Mouse (Mus musculus) kidney, postnatal 25 days (tissue): ENCODE measurements around the gene Spint5.
A peak's percentile ranks its signal among the peaks of the same experiment; 100 is the strongest.
"Not testable (repeated sequence)": the region's sequence is repeated elsewhere in the genome, so short reads cannot be mapped to it uniquely, and the experiment has no call there.

ENCODE experiments used
- DNase-seq, 2 experiments: peaks; one replicate each; pipeline ENCODE4 v3.0.0; 2021; ENCODE audit warnings: mixed read lengths in 2 of 2

Gene Spint5

GRCm38 (mm10) chr2:164715005-164715404, at the start of gene Spint5:
Gene Spint5 (plus strand): TSS chr2:164715305.
- DNase-seq: no peak

GRCm38 (mm10) chr2:164670261-164670660, 44.8 kb upstream of the Spint5 start:
- no peak for DNase-seq

- no peak for DNase-seq
Measured at GRCm38 (mm10) chr2:164670938-164671337, 44.2 kb upstream of the Spint5 start.

GRCm38 (mm10) chr2:164673987-164674386, 41.1 kb upstream of the Spint5 start, which contains the start of gene Wfdc11:
Gene Wfdc11 (minus strand): TSS chr2:164674087.
- DNase-seq: no peak

- no peak for DNase-seq
Measured at GRCm38 (mm10) chr2:164676103-164676502, 39.0 kb upstream of the Spint5 start.

GRCm38 (mm10) chr2:164676916-164677685, 38.0 kb upstream of the Spint5 start:
- no peak for DNase-seq

- DNase-seq: peak; percentile 88 to 90
Measured at GRCm38 (mm10) chr2:164678848-164679625, 36.1 kb upstream of the Spint5 start.

GRCm38 (mm10) chr2:164679906-164680305, 35.2 kb upstream of the Spint5 start:
- DNase-seq: no peak

GRCm38 (mm10) chr2:164684807-164685206, 30.3 kb upstream of the Spint5 start, which contains the start of gene Wfdc13:
Gene Wfdc13 (plus strand): TSS chr2:164685107.
- no peak for DNase-seq

- DNase-seq: no peak
Measured at GRCm38 (mm10) chr2:164698201-164698600, 16.9 kb upstream of the Spint5 start, which contains the start of gene Spint4. Gene Spint4 (plus strand): TSS chr2:164698501.

GRCm38 (mm10) chr2:164700959-164701358, 14.1 kb upstream of the Spint5 start:
- DNase-seq: no peak

GRCm38 (mm10) chr2:164701761-164702160, 13.3 kb upstream of the Spint5 start:
- DNase-seq: no peak

GRCm38 (mm10) chr2:164704235-164704634, 10.9 kb upstream of the Spint5 start:
- DNase-seq: no peak

GRCm38 (mm10) chr2:164705328-164705727, 9.8 kb upstream of the Spint5 start:
- no peak for DNase-seq

GRCm38 (mm10) chr2:164705991-164706390, 9.1 kb upstream of the Spint5 start:
- DNase-seq: no peak

GRCm38 (mm10) chr2:164716194-164716786, 1.2 kb downstream of the Spint5 start:
- DNase-seq: not testable (repeated sequence)

- peak in 1 of 2 experiments; percentile 4 for DNase-seq
Measured at GRCm38 (mm10) chr2:164723276-164723675, 8.2 kb downstream of the Spint5 start.

- DNase-seq: peak; percentile 76 to 88
Measured at GRCm38 (mm10) chr2:164725895-164726619, 11.0 kb downstream of the Spint5 start.

- no peak for DNase-seq
Measured at GRCm38 (mm10) chr2:164731719-164732118, 16.6 kb downstream of the Spint5 start.

- DNase-seq: no peak
Measured at GRCm38 (mm10) chr2:164733259-164733658, 18.2 kb downstream of the Spint5 start.

GRCm38 (mm10) chr2:164734839-164735238, 19.7 kb downstream of the Spint5 start:
- DNase-seq: no peak

GRCm38 (mm10) chr2:164735446-164735845, 20.3 kb downstream of the Spint5 start:
- no peak for DNase-seq
